Mouse (Mus musculus): ENCODE measurements at regions not wholly inside any gene's neighbourhood (a gene's known extent, or its start where the extent isn't known, plus 50 kb on each side); places are given as distances from the start of the nearest gene placed in this dataset.

DNA sequence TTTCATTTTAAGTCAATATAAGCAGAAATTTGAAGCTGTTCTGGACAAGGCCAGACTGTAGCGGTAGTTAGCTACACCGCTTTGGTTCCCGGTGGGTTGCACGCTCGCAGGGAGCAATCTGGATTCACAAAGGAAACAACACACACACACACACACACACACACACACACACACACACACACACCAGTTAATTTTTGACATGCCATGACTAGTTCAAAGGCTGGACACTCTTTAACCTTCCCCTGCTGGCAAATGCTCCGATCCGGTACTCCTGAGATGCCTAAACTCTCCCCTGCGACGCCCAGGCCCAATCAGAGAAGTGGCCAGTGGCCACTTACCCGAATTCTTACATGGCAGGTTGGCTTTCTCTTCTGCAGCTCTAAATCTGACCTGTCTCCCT is 141.2 kb upstream of the Dnajc19 start:
- H3K9ac ChIP-seq (replicated peaks; ENCODE audit: low read length): no peak overlapping the region
- ATAC-seq (ENCODE audit: low FRiP score, low TSS enrichment): no peak
- H3K4me2 ChIP-seq (replicated peaks; ENCODE audit: low read depth, low read length): no peak overlapping the region
- H3K4me3 ChIP-seq (ENCODE audit: low read length): no peak overlapping the region
- no peak overlapping the region for H3K27ac ChIP-seq (ENCODE audit: low read length)
- 0 out of 2 replicates have a peak, but pooled peaks cover 2% of the 10 kb centered on the region for H3K4me1 ChIP-seq (ENCODE audit: insufficient read depth, low read length)
- H3K9me3 ChIP-seq (ENCODE audit: low read length): no peaks in the 10 kb centered on the region
- no peaks in the 10 kb centered on the region for H3K36me3 ChIP-seq (ENCODE audit: insufficient read depth, low read length)
- no peaks in the 10 kb centered on the region for H3K27me3 ChIP-seq (ENCODE audit: insufficient read depth, low read length)
- WGBS: 75% methylated on average over 10 of the region's 10 CpGs

DNA sequence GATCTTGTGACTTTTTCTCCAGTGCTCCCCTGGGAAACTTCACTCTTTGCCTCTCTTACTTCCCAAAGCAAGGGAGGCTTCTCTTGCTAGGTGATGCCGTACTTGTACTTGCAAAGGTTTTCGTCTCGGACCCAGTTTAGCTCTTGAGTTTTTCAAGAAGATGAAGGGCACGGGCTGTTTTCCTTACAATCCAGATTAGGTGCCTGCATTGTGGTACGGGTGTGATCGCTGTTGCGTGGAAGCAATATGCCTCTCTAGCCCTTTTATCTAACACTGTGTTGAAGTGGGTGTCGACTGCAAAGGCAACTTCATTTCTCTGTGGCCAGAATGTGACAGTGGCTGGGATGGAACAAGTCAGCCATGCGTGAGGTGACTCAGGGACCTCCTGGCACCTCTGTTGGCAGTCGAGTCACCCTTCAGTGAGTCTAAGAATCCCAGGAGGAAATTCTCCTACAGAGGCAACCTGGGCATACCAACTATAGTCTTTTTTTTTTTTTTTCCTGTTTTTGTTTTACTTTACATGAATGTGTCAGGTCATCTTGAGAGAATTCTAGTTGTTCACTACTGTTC is 138.7 kb upstream of the Dnajc19 start:
- Histone ChIP-seq H3K27me3 (ENCODE audit: insufficient read depth, low read length) (no peaks in the 10 kb centered on the region), H3K27ac (ENCODE audit: low read length) (no peak overlapping the region), H3K4me1 (ENCODE audit: insufficient read depth, low read length) (0 out of 2 replicates have a peak, but pooled peaks cover 2% of the 10 kb centered on the region), H3K36me3 (ENCODE audit: insufficient read depth, low read length) (no peaks in the 10 kb centered on the region), H3K9me3 (ENCODE audit: low read length) (no peaks in the 10 kb centered on the region), H3K4me3 (ENCODE audit: low read length) (no peak overlapping the region), H3K4me2 (replicated peaks; ENCODE audit: low read depth, low read length) (no peak overlapping the region), H3K9ac (replicated peaks; ENCODE audit: low read length) (no peak overlapping the region)
- WGBS: 63% methylated on average over 10 of the region's 10 CpGs
- ATAC-seq (ENCODE audit: low FRiP score, low TSS enrichment): peak; percentile 81

DNA sequence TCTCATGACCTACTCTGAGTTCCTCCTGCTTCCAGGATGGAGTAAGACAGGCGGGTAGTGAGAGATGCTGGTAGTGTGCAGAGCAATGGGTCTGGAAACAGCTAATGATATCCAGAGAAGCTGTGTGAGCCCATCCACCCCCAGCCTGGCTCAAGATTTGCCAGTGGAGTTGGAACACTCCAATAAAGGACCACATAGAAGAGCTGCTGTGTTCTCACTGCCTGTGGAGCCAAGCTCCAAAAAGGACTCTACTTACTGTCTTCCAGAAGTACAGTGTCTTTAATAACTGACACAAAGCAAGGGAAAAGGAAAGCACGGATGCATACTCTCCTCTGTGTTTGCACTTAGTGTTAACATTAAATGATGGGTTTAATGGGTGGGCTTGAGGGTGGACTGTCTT is 138.0 kb upstream of the Dnajc19 start:
- H3K4me1 ChIP-seq (ENCODE audit: insufficient read depth, low read length): 0 out of 2 replicates have a peak, but pooled peaks cover 2% of the 10 kb centered on the region
- H3K36me3 ChIP-seq (ENCODE audit: insufficient read depth, low read length): no peaks in the 10 kb centered on the region
- WGBS: 91% methylated on average over 2 of the region's 2 CpGs
- no peaks in the 10 kb centered on the region for H3K9me3 ChIP-seq (ENCODE audit: low read length)
- H3K4me2 ChIP-seq (replicated peaks; ENCODE audit: low read depth, low read length): no peak overlapping the region
- ATAC-seq (ENCODE audit: low FRiP score, low TSS enrichment): no peak
- no peak overlapping the region for H3K4me3 ChIP-seq (ENCODE audit: low read length)
- H3K27ac ChIP-seq (ENCODE audit: low read length): no peak overlapping the region
- H3K27me3 ChIP-seq (ENCODE audit: insufficient read depth, low read length): no peaks in the 10 kb centered on the region
- H3K9ac ChIP-seq (replicated peaks; ENCODE audit: low read length): no peak overlapping the region

DNA sequence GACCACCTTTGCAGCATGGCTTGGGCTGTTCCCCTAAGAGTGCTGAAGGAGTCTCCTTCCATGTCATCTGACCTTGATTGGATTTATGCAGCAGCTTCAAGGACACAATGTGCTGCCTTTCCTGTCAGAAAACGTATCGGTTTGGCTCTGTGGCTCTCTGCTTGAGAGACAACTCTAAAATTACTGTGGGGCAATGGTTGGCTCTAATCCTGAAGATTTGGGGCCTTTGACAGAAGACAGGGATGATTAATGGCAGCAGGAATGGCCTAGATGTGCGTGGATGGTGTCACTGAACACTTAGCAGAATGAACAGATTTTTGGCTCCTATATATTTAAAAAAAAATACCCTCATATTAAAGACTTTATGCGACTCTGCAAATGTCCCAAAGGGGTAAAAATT is 136.8 kb upstream of the Dnajc19 start:
- Histone ChIP-seq H3K36me3 (ENCODE audit: insufficient read depth, low read length) (no peaks in the 10 kb centered on the region), H3K9me3 (ENCODE audit: low read length) (no peaks in the 10 kb centered on the region), H3K4me2 (replicated peaks; ENCODE audit: low read depth, low read length) (no peak overlapping the region), H3K4me3 (ENCODE audit: low read length) (no peak overlapping the region), H3K9ac (replicated peaks; ENCODE audit: low read length) (no peak overlapping the region), H3K27me3 (ENCODE audit: insufficient read depth, low read length) (no peaks in the 10 kb centered on the region), H3K4me1 (ENCODE audit: insufficient read depth, low read length) (0 out of 2 replicates have a peak, but pooled peaks cover 2% of the 10 kb centered on the region), H3K27ac (ENCODE audit: low read length) (no peak overlapping the region)
- no peak for ATAC-seq (ENCODE audit: low FRiP score, low TSS enrichment)
- WGBS: 69% methylated on average over 4 of the region's 4 CpGs

DNA sequence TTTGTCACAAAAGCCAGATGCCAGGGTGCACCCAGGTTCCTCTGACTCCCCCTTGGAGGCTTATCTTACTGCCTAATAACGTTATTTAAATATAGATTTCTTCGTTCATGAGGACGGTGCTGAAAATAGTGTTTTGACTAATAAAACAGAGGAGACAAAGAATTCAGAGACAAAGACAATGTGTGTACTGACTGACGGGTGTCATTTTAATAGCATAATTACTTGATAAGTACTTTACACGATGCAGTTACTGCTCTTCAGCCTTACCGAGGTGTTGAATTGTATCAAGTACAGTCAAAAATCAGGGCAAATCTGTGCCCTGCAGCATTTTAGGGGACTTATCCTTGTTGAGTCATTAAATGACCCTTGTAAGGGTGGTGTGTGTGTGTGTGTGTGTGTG is 133.1 kb upstream of the Dnajc19 start:
- ATAC-seq (ENCODE audit: low FRiP score, low TSS enrichment): no peak
- Histone ChIP-seq H3K4me2 (replicated peaks; ENCODE audit: low read depth, low read length) (no peak overlapping the region), H3K9ac (replicated peaks; ENCODE audit: low read length) (no peak overlapping the region), H3K9me3 (ENCODE audit: low read length) (no peaks in the 10 kb centered on the region), H3K27ac (ENCODE audit: low read length) (no peak overlapping the region), H3K27me3 (ENCODE audit: insufficient read depth, low read length) (no peaks in the 10 kb centered on the region), H3K4me1 (ENCODE audit: insufficient read depth, low read length) (no peaks in the 10 kb centered on the region), H3K36me3 (ENCODE audit: insufficient read depth, low read length) (no peaks in the 10 kb centered on the region), H3K4me3 (ENCODE audit: low read length) (no peak overlapping the region)
- 84% methylated on average over 6 of the region's 6 CpGs for WGBS

DNA sequence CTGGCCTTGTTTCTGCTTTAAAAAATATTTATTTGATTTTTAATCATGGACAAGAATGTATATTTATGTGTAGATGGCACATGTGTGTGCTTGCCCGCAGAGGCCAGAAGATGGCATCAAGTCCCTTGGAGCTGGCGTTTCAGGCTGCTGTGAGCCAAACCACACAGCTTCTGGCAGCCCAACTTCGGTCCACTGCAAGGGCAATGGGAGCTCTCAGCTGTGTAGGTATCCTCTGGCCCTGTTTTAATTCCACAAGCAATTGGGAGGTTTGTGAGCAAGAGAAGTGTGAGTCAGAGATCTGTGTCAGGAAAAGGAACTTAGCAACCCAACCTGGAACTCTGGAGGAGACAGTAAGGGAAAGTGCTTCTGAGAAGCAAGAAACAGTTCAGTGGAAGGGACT is 125.3 kb upstream of the Dnajc19 start:
- Histone ChIP-seq H3K4me3 (ENCODE audit: low read length) (no peak overlapping the region), H3K9ac (replicated peaks; ENCODE audit: low read length) (no peak overlapping the region), H3K27me3 (ENCODE audit: insufficient read depth, low read length) (no peaks in the 10 kb centered on the region), H3K4me2 (replicated peaks; ENCODE audit: low read depth, low read length) (no peak overlapping the region), H3K36me3 (ENCODE audit: insufficient read depth, low read length) (no peaks in the 10 kb centered on the region), H3K9me3 (ENCODE audit: low read length) (no peaks in the 10 kb centered on the region), H3K4me1 (ENCODE audit: insufficient read depth, low read length) (no peaks in the 10 kb centered on the region), H3K27ac (ENCODE audit: low read length) (no peak overlapping the region)
- WGBS: 86% methylated on average over 3 of the region's 3 CpGs
- ATAC-seq (ENCODE audit: low FRiP score, low TSS enrichment): no peak

DNA sequence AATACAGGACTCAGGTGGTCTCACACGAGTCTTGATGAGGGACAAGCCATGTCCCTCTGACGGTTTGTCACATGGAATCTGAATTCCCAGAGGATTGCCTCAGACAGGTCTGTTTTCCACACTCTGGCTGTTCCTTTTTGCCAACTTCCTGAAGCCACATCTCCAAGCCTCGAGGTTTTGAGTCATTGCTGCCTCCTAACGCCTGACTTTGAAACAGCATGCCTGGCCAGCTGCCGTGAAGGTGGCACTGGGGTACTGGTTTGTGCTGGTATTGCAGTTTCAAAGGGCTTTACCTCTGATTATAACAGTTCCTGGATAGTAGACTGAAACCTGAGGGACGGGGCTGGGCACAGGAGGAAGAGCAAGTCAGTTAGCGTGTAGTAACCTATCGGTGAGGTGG is 117.1 kb upstream of the Dnajc19 start:
- peaks cover 24% of the 10 kb centered on the region for H3K27me3 ChIP-seq (ENCODE audit: insufficient read depth, low read length)
- no peak overlapping the region for H3K9ac ChIP-seq (replicated peaks; ENCODE audit: low read length)
- no peak overlapping the region for H3K4me3 ChIP-seq (ENCODE audit: low read length)
- no peak overlapping the region for H3K4me2 ChIP-seq (replicated peaks; ENCODE audit: low read depth, low read length)
- WGBS: 33% methylated on average over 8 of the region's 8 CpGs
- peak; percentile 31; the same call in 1 of the 2 replicates for ATAC-seq (ENCODE audit: low FRiP score, low TSS enrichment)
- H3K36me3 ChIP-seq (ENCODE audit: insufficient read depth, low read length): no peaks in the 10 kb centered on the region
- H3K4me1 ChIP-seq (ENCODE audit: insufficient read depth, low read length): no peaks in the 10 kb centered on the region
- no peaks in the 10 kb centered on the region for H3K9me3 ChIP-seq (ENCODE audit: low read length)
- H3K27ac ChIP-seq (ENCODE audit: low read length): no peak overlapping the region

DNA sequence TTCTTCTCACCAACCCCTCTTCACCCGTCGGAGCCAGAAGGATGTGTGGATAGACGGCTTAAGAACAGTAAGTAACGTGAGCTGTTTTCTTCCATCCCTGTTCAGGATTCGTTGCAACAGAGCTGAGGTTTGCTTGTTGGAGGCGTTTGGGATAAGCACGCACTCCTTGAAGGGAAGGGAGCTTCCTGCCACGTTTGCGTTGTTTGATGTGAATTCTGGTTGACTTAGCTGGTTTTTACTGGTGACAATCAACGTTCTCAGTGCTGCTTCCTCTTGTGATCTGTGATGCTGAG is 116.0 kb upstream of the Dnajc19 start:
- Histone ChIP-seq H3K4me3 (ENCODE audit: low read length) (no peak overlapping the region), H3K27me3 (ENCODE audit: insufficient read depth, low read length) (peaks cover 24% of the 10 kb centered on the region), H3K4me2 (replicated peaks; ENCODE audit: low read depth, low read length) (no peak overlapping the region), H3K4me1 (ENCODE audit: insufficient read depth, low read length) (no peaks in the 10 kb centered on the region), H3K9ac (replicated peaks; ENCODE audit: low read length) (no peak overlapping the region), H3K27ac (ENCODE audit: low read length) (no peak overlapping the region), H3K36me3 (ENCODE audit: insufficient read depth, low read length) (no peaks in the 10 kb centered on the region), H3K9me3 (ENCODE audit: low read length) (no peaks in the 10 kb centered on the region)
- ATAC-seq (ENCODE audit: low FRiP score, low TSS enrichment): no peak
- 11% methylated on average over 10 of the region's 10 CpGs for WGBS

DNA sequence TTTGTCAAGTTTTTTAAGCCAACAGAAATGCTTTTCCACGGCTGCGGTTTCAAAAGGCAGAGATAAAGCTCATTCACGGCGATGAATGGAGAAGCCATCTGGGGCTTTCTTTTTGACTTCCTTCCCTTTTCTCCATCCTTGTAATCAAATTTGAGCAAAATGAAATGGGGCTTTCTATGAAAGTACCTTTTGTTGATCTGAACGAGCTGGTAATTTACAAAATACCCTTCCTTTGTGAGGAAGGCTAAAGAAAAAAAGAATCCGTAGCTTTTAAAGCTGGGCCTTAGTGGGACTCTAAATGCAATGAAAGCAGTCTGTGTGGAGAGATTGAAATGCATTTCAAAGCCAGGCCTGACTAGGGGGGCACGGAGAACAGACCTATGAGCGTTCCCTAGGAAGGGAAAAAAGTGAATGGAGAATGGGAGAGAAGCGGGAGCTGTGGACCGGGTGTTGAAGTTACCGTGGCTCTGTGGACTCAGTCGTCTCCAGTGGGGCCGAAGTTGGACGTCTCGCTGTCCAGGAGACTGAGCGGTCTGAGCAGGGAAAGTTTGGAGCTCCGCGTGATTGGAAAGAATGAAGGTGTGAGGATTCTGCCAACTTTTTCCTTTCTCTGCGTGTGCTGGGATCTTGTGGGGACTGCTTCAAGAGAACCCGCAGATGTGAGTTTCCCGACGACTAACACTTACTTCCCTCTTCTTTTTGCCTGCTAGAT is 115.5 kb upstream of the Dnajc19 start:
- no peak overlapping the region for H3K27ac ChIP-seq (ENCODE audit: low read length)
- H3K9ac ChIP-seq (replicated peaks; ENCODE audit: low read length): no peak overlapping the region
- no peaks in the 10 kb centered on the region for H3K4me1 ChIP-seq (ENCODE audit: insufficient read depth, low read length)
- no peak overlapping the region for H3K4me2 ChIP-seq (replicated peaks; ENCODE audit: low read depth, low read length)
- ATAC-seq (ENCODE audit: low FRiP score, low TSS enrichment): no peak
- no peak overlapping the region for H3K4me3 ChIP-seq (ENCODE audit: low read length)
- peaks cover 24% of the 10 kb centered on the region for H3K27me3 ChIP-seq (ENCODE audit: insufficient read depth, low read length)
- no peaks in the 10 kb centered on the region for H3K9me3 ChIP-seq (ENCODE audit: low read length)
- no peaks in the 10 kb centered on the region for H3K36me3 ChIP-seq (ENCODE audit: insufficient read depth, low read length)
- WGBS: 46% methylated on average over 22 of the region's 22 CpGs

DNA sequence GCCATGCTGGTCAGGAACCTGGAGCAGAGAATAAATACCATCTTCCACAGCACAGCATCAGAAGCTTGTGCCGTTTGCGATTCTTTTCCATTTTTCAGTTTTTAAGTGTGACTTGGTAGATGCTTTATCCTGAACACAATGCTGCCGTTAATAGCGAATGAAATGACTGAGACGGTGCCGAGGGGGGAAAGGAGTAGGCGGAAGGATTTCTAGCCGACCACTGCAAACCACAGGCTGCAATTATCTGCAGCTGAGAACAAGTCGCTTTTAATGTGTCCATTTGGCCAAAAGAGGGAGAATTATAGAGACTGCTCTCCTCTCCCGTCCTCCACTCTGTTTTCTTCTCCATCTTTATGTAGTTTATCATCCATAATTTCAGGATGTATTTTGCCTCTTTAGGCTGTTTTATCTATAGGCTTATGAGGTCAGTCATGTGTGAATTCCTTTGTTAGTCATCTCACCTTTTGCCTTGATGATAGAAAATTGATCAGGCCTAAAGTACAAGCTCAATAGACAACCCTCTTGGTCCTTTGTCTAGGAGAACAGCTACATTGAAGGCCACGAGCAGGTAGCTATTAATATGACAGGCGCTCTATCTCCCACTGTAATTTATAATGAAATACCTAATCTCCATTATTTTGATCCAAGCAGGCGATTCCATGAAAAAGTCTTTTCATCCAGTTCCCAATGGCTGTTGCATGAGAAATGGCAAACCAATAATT is 114.8 kb upstream of the Dnajc19 start:
- H3K4me1 ChIP-seq (ENCODE audit: insufficient read depth, low read length): no peaks in the 10 kb centered on the region
- H3K27me3 ChIP-seq (ENCODE audit: insufficient read depth, low read length): peaks cover 24% of the 10 kb centered on the region
- H3K27ac ChIP-seq (ENCODE audit: low read length): no peak overlapping the region
- WGBS: 70% methylated on average over 13 of the region's 13 CpGs
- H3K4me3 ChIP-seq (ENCODE audit: low read length): no peak overlapping the region
- no peak for ATAC-seq (ENCODE audit: low FRiP score, low TSS enrichment)
- H3K36me3 ChIP-seq (ENCODE audit: insufficient read depth, low read length): no peaks in the 10 kb centered on the region
- no peak overlapping the region for H3K9ac ChIP-seq (replicated peaks; ENCODE audit: low read length)
- no peaks in the 10 kb centered on the region for H3K9me3 ChIP-seq (ENCODE audit: low read length)
- H3K4me2 ChIP-seq (replicated peaks; ENCODE audit: low read depth, low read length): no peak overlapping the region

All from kidney, embryonic 16.5 days (tissue).